Mouse (Mus musculus): ENCODE measurements around the gene Galnt2.

The Galnt2 gene

DNA sequence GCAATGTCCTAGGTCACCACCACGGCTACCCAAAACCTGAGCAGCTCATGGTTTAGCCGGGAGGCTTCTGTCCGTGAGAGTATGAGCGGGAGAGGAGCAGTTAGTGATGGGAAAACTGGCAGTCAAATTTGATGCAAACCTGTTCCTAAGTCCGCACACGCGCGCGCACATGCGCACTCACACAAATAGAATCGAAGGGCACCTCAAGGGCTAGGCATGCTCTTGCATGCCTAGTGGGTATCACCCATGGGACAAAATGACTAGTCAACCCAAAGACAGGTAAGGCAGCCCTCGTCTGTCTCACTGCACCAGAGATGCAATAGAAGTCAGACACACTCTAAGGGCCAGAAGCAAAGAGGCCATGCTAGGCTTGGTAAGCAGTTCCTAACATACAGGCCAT lies 145.2 kb downstream of the Galnt2 start:
- no peak for DNase-seq

GRCm38 (mm10) chr8:124379289-124379688 lies 148.1 kb downstream of the Galnt2 start:
- DNase-seq, result no peak

DNA sequence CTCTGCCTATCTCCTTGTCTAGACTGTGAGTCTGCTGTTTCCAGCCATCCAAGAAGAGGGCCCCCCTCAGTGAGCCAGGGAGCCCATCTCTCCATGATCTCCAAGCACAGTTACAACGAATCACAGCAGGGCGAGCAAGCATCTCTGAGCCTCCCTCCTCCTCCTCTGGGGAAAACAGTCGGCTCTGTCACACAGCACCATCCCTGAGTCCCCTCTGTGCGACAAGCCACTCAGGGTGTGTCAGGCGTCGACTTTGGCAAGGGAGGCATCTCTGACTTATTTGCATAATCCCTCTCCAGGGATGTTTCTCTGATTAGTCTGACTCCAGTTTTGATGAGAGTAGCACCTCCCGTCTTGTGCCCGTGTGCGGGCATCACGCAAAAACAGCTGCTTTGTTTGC lies 151.0 kb downstream of the Galnt2 start:
- DNase-seq, result no peak

- no peak for DNase-seq
Observed at GRCm38 (mm10) chr8:124384336-124384735, 153.1 kb downstream of the Galnt2 start.

GRCm38 (mm10) chr8:124386225-124386899 lies 155.2 kb downstream of the Galnt2 start:
- DNase-seq, result no peak

DNA sequence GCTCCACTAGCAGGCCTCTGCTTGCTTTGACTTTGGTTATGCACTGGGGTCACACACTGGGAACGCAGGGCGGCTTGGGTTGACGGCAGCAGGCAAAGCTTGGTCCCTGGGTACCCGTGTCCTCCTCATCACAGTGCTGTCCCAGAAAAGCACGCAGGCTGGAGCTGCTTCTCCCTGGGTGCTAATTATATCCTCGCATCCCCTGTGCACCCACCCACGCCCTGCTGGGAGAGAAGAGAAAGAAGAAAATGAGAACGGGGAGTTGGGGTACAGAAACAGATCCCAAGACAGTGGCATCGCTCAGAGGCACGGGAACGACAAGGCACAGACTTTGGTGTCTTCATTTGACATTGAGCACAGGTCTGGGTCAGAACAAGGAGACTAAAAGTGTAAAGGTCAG lies 158.3 kb downstream of the Galnt2 start:
- no peak for DNase-seq

DNA sequence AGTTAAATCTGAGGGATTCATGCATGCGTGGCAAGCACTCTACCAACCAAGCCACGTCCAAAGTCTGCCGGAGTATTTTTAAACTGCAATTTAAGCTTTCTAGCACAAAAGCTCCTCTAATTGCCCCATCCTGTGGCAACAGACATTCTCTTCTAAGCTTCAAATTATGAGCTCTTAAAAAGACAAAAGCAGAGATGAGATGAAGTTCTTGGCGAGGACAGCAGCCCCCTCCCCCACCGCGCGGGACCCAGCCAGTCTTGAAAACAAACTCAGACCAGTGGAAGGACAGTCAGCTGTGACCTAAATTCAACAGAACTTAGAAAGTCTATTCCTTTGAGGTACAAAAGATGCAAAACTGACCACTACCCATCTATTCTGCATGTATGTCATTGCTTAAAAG lies 160.0 kb downstream of the Galnt2 start:
- no peak for DNase-seq

- DNase-seq, result no peak
Observed at GRCm38 (mm10) chr8:124392271-124393012, 161.3 kb downstream of the Galnt2 start.

- no peak for DNase-seq
Observed at GRCm38 (mm10) chr8:124393013-124393412, 161.8 kb downstream of the Galnt2 start.

GRCm38 (mm10) chr8:124393927-124394326 lies 162.7 kb downstream of the Galnt2 start:
- no peak for DNase-seq

DNA sequence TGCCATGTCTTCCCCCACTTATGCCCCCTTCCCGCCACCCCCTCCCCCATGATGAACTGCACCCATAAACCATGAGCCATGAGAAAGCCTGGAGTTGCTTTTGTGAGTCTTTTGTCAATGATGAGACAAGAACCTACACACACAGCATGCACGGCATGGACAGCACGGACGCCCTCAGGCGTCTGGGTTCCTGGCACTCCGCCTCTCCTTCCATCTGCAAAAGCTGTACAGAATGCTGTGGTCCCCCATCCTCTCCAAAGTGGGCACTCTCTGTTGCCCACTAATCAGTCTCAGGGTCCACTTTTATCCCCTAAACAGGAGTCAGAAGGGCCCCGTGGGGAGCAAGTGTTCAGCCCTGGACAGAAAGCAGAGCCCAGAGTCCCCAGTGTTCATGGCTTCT lies 163.8 kb downstream of the Galnt2 start:
- DNase-seq, result no peak
